Mouse (Mus musculus) liver, adult (tissue): ENCODE measurements at regions not wholly inside any gene's neighbourhood (a gene's known extent, or its start where the extent isn't known, plus 50 kb on each side); places are given as distances from the start of the nearest gene placed in this dataset.

Experiments
- GATA4 ChIP-seq: IDR thresholded peaks from 2 replicates; pipeline ENCODE4 v1.6.1; 2014; ENCODE audit warnings: mild to moderate bottlenecking, low read length; ENCODE audit not compliant: insufficient replicate concordance

DNA sequence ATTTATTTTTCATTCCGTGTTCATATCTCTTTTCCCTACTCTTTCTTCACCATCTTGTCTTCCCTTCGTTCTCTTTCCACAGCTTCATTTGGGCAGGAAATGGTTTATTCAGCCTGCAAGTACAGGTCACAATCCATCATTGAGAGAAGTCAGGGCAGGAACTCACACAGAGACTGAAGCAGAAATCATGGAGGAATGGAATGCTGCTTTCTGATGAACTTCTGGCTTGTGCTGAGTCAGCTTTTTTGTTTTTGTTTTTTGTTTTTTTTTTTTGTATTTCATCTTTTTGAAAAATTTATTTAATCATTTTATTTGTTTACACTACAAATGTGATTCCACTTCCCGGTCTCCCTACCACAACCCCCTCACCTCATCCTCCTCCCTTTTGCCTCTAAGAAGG, 51.2 kb upstream of the Suclg2 start:
- TF ChIP-seq GATA4, result no peak

DNA sequence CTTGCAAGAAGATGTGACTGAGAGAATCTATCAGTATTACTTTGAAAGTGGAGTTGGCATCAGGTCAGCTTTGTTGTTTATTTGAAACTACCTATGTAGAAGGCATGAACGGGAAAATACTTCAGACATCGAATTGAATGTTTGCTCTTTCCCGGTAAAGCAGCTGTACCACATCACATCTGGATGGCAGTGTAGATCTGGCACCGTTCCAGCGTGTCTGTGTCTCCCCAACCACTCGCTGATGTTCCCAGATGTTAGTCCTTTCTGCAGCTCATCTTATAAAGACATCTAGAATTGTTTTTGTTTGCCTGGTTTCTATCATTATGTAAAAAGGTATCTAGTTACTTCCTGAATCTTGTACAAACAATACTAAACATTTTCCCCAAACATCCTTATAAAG, 83.1 kb upstream of the Suclg2 start:
- TF ChIP-seq GATA4, result no peak

DNA sequence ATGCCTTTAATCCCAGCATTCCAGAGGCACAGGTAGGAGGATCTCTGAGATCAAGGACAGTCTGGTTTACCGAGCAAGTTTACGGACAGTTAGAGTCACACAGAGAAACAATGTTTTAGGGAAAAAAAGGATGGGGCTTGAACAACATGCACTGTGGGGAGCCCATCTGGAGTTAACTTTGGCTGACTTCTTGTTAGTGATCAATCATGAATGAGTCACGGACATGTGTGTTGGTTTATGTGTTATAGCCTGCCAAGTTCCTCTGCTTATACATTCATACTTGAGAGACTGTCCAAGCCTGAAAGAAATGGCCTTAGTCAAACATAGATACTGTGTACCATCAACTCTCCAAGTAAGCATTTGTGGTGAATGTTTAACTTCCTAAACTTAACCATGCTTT, 122.9 kb upstream of the Suclg2 start:
- TF ChIP-seq GATA4, result no peak

DNA sequence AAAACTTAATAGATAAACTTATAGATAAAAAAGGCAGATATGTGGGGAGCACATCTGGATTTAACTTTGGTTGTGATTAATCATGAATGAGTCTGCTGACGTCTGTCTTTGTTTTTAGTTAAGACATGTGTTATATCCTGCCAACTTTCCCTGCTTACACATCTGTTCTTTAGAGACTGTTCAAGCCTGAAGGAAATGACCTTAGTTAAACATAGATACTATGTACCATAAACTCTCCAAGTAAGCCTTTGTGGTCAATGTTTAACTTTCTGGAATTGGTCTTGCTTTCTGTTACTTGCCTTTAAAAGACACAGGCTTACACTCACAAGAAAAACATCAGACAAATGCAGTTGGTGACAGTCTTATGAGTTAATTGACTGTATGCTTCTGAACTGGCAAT, 127.9 kb upstream of the Suclg2 start:
- no peak for TF ChIP-seq GATA4

DNA sequence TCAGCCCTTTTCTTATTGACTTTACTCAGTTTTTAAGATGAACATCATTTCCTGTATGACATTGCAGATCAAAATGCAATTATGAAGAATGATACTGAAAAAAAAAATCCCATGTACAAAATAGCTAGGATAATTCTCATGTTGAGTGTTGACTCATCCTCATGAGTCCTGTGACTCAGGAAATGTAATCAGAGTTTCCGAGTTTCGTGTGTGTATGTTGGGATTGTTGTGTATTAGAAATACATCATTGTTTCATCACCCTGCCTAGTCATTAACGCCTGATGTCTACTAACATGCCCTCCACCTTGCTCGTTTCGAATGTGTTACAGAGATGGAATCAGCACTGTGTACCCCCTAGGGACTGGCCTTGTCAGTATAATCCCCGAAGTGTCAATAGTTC, 156.9 kb upstream of the Suclg2 start:
- TF ChIP-seq GATA4, result no peak

DNA sequence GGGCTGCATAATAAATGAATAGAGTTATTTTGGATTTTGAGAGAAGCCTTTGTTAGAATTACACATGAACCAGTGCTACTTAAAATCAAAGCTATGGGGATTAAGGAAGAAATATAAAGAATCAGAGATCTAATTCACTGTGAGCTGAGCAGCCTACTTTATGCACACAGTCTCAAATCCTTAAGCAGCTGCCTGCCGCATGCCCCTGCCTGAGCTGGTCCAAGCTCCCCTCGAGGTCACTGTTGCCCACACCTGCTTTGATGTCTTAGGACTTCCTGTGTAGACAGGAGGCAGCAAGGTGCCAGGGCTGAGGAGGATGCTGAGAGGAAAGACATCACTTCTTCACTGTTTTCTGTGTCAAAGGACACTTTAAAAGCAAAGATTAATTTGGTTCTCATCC, 157.7 kb upstream of the Suclg2 start:
- no peak for TF ChIP-seq GATA4

DNA sequence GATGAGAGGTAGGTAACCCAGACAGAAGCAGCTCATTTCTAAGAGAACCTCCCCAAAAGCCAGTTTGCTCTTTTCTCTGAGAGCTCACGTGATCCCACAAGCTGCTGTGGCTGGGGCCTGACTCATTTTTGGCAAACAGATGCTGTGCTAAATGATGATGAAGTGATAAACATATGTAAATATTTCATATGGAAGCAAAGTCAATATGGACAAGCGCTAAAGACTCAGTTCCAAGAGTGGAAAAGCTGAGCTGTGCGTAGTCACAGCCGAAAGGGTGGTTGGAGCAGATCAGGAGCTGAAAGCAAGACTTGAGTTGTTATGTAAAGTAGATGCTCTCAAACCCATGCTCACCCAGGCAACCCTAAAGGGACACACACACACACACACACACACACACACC, 168.0 kb upstream of the Suclg2 start:
- TF ChIP-seq GATA4, result no peak

DNA sequence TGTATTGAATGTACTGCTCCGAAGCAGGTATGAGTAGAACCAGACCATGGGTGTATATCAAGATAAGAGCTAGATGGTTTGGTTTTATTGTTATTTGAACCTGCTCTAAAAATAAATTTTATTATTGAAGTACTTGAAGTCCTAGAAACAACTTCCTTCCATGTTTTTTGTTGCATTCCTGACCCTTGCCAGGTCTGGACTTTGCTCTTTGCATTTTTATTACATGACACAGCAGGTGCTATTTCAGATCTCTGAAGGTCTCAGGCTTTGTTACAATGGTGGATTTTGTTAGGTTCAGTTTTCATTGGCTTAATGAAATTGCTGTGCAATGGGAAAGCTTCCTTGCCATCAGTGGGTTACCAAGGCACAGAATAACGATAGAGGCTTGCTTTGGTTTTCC, 184.0 kb upstream of the Suclg2 start:
- TF ChIP-seq GATA4, result no peak

DNA sequence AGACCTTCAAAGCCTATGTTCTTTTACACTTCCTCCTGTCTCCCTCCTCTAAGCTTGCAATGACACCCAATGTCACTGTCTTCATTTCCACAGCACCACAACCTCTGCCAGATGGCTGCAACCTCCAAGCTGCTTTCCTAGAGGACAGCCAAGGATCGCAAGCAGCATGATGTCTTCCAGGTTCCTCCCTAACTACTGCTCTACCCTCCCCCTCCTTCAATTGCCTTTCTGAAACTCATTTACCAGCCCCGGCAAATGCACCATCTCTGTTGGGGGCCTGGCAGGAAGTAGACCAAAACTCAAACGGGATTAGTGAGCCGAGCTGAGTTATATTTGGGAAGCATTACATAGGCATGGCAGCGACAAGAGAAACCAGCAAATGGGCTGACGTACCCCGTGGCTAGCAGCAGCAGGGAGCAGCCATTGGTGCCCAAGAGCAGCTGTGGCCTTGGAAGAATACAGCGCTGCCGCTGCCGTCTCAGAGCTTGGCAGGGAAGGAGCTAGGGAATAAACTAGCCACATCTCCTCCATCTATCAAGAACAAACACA, 185.6 kb upstream of the Suclg2 start:
- no peak for TF ChIP-seq GATA4

DNA sequence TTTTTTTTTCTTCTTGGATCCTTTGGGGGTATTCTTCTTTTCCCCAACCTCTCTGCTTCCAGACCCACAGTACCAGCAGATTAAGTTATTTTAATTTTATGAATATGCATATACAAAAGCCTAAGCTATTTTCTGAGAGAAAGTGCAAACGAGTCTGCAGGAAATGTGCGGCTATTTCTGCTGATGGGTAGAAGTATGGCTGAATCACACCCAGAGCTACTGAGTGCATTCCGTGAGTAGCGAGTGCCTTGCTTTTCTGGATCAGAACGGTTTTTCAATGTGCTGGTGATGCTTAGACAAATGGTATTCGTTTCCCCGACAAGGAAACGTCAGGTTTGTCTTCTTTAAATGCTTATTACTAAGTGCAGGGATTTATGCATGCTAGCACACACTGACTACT, 186.5 kb upstream of the Suclg2 start:
- TF ChIP-seq GATA4, result no peak

DNA sequence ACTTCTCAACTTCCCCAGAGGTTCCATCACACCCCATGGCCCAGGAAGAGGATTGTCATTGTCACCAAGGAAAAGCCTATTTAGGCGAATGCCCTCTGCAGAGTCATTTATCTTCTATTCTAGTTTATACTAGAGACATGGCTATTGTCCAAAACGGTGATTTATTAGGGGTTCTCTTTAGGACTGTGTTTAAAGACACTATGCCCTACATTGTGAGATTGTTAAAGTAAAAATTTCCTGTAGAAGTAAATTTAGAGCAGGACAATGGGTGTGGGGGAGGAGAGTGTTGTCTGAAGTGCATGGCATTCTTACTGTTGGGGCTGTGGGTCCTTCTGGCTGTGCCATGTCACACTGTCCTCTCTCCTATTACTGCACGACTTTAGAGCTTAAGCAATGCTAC, 191.2 kb upstream of the Fam19a1 start:
- no peak for TF ChIP-seq GATA4

DNA sequence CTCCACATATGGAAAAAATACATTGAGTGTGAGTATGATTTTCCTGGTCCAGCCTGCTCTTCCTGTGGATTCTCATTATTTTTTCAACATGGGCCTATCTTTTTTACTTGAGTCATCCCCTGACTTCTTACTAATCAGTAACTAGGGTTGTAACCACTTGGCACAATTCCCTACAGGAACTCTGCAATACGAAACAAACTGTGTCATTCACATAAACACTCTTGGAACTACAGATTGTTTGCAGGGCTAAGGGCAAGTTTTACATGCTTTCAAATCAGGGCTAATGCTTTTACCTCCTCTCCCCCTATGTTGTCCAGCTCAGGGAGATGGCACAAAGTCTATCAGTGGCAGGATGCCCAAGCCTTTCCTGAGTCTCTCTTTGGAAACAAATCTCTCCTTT, 178.4 kb upstream of the Fam19a1 start:
- 0 out of 2 replicates have a peak, but pooled peaks have one; percentile 5 for TF ChIP-seq GATA4

DNA sequence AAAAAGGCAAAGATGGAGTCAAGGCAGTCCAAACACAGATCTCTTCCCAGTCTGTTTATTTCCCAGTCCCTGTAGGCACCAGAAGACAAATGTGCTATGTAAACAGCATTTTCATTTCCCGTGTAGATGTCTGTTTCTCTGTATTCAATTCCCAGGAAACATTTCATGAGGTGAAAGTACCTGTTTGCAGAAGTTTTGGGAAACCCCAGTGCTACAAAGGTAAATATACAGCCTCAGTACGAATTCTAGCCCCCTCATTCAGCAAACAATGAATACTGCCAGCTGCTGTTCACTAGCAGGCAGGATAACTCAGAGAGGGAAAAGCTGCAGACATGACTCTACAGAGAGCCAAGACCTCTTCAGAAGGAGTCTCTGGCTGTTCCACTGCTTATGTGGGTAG, 176.4 kb upstream of the Fam19a1 start:
- no peak for TF ChIP-seq GATA4

DNA sequence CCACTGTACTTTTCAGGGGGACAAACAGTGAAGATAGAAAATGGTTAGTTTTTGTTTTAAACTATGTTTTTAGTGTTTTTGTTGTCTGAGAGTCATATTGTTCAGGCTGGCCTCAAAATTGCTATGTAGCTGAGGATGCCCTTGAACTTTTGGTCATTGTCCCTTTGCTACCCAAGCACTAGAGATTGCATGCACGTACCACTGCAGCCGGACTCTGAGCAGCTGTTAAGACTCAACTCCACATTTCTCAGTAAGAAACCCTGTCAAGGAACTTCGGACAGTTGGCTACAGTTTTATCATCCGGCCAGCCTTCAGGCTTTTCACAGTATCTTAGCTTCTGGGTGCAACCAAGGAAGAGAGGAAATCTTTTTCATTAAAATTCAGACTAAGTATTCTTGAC, 173.9 kb upstream of the Fam19a1 start:
- peak; percentile 40; the same call in 1 of the 2 replicates for TF ChIP-seq GATA4

DNA sequence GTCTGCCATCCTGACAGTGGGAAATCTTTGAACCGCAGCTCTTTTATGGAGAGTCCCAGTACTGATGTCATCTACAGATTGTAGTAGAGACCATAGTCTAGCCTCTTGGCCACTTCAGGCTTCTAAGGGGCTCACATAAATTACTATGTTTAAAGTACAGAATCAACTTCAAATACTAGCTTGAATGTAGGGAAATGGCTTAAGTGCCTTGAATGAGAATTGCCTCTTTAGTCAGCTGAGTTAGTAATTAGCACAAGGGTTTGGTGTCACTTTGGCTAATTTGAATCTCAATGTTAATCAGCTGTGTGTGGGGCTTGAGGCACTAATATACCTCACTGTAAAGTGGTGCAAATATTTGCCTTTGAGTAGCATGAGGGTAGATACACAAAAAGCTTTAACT, 152.2 kb upstream of the Fam19a1 start:
- TF ChIP-seq GATA4, result no peak

DNA sequence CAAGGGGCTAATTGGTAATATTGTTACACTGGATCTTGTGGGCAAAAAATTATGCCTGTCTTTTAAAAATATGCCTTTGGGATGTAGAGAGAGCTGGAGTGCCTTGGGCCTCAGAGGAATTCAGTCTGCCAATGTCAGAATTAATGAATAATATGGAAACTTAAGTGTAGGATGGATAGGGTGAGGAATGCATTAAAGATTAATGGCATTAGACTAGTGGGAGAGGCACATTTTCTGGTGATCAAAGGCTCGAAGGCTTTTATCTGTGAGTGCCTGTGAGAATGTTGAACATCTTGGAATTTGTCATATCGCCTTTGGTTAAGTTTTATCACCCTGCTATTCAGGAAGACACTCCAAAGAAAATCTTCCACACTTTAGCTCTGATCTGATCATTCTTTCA, 146.7 kb upstream of the Fam19a1 start:
- no peak for TF ChIP-seq GATA4

DNA sequence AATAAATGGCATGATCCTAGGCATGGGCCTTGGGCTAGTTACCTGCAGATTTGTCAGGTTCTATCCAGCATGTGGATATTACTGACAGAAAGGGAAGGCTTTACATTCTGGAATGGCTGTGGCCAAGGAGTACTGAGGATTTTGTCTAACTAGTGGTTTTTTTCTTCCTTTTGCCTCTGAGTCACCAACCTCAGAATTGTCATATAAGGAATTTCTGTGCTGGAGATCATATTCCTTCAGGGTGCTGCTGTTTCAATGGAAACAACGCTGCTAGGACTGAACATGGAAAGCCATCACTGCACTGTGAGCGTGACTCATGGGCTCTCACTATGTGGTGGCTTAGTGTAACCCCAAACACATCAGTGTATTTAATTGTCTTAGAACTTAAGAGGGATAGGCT, 137.0 kb upstream of the Fam19a1 start:
- TF ChIP-seq GATA4, result no peak

DNA sequence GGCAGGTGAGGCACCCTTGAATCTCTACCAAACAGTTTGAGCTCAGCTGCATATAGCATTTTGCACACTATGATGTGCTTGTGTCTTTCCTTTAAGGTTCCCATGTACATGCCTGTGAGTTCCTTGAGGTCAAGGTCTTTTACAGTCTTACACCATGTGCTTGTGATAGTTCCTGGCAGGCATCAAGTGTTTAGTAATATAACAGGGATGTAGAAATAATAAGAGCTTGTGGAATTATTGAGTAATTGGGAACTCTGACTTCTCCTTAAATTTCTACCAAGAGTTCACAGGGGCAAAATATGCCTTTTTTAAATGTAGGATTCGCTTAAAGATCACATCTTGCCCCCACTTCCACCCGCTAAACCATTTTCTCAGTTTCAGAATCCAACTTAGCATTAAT, 115.9 kb upstream of the Fam19a1 start:
- TF ChIP-seq GATA4, result no peak
